Mouse (Mus musculus): ENCODE data around the gene Gm28043. TPM values are rescaled to one million over a fixed set of nuclear protein-coding genes. Genes with fewer than 3 reads are reported as not detected.
A peak's percentile ranks its signal among the peaks of the same experiment; 100 is the strongest.

Gene Gm28043
- polyA plus RNA-seq, 1 experiment from 2014 or later, result 2.7 TPM

DNA sequence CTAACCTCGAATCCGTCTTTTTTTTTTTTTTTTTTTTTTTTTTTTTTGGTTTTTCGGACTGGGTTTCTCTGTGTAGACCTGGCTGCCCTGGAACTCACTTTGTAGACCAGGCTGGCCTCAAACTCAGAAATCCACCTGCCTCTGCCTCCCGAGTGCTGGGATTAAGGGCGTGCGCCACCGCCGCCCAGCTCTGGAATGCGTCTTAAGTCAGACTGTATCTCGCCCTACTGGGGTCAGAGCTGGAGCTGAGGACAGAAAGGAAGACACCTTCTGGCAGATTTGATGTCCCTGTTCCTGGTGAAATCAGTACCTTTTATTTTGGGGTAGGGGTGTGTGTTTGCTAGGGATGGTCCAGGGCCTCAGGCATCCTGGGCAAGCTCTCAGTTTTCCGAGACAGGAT lies 17.6 kb downstream of the Gm28043 start:
- no peak overlapping the region for H3K27ac ChIP-seq (ENCODE audit: low read depth, low read length)
- H3K27me3 ChIP-seq (ENCODE audit: control insufficient read depth, insufficient read depth, low read length), result no peaks in the 10 kb centered on the region
- H3K9me3 ChIP-seq (ENCODE audit: control insufficient read depth, low read length), result no peaks in the 10 kb centered on the region
- no peak overlapping the region for H3K4me2 ChIP-seq (ENCODE audit: low read depth)
- WGBS, result 95% methylated on average over 11 of the region's 11 CpGs
- H3K9ac ChIP-seq (ENCODE audit: low read length), result no peak overlapping the region
- H3K4me1 ChIP-seq (ENCODE audit: control insufficient read depth, insufficient read depth, low read length), result no peaks in the 10 kb centered on the region
- no peak overlapping the region for H3K4me3 ChIP-seq (ENCODE audit: low read depth, low read length)
- ATAC-seq (ENCODE audit: insufficient read depth, low FRiP score, low TSS enrichment) (no peak), DNase-seq (ENCODE audit: low spot score) (no peak)
- peaks cover 34% of the 10 kb centered on the region for H3K36me3 ChIP-seq (ENCODE audit: control insufficient read depth, insufficient read depth, low read length)

DNA sequence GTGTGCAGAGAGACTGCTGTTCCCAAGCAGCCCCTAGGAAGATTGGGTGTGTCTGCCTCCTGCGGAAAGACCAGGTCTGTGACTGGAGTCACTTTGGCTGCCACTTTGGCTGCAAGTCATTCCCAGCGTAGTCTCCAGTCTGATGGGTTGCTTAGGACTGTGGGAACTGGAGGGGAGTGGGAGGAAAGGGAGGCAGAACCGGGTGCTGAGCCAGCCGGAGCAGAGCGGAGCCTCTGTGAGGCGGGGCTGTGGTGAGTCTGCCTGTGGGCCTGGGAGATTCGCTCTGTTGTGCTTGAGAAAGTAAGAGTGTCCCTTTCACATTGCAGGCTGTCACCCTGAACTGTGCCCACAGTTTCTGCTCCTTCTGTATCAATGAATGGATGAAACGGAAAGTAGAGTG lies 20.8 kb downstream of the Gm28043 start:
- ATAC-seq (ENCODE audit: insufficient read depth, low FRiP score, low TSS enrichment) (no peak), DNase-seq (ENCODE audit: low spot score) (no peak)
- Histone ChIP-seq H3K4me1 (ENCODE audit: control insufficient read depth, insufficient read depth, low read length) (no peaks in the 10 kb centered on the region), H3K27ac (ENCODE audit: low read depth, low read length) (no peak overlapping the region), H3K4me3 (ENCODE audit: low read depth, low read length) (no peak overlapping the region), H3K9ac (ENCODE audit: low read length) (no peak overlapping the region), H3K4me2 (ENCODE audit: low read depth) (no peak overlapping the region), H3K36me3 (ENCODE audit: control insufficient read depth, insufficient read depth, low read length) (peaks cover 34% of the 10 kb centered on the region), H3K9me3 (ENCODE audit: control insufficient read depth, low read length) (no peaks in the 10 kb centered on the region), H3K27me3 (ENCODE audit: control insufficient read depth, insufficient read depth, low read length) (no peaks in the 10 kb centered on the region)
- WGBS, result 93% methylated on average over 8 of the region's 8 CpGs

DNA sequence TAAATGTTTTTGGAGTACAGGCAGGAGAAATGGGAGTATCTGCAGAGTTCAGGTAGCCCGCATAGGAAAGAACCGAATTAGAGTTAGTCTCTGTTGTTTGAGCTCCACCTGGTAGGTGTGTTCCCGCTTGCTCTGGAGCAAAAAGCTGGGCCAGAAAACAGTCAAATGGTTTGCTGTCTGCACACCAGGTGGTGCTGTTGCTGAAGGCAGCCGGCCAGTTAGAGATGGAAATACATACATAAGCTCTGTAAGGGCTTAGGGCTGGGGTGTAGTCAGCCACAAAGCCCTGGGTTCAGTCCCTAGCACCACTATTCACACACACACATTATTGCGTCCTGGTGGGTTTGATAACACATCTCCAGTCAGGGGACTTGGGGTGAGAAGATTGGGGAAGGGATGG lies 21.4 kb downstream of the Gm28043 start:
- DNase-seq (ENCODE audit: low spot score) (peak; percentile 27), ATAC-seq (ENCODE audit: insufficient read depth, low FRiP score, low TSS enrichment) (no peak)
- Histone ChIP-seq H3K9ac (ENCODE audit: low read length) (no peak overlapping the region), H3K4me2 (ENCODE audit: low read depth) (no peak overlapping the region), H3K4me1 (ENCODE audit: control insufficient read depth, insufficient read depth, low read length) (no peaks in the 10 kb centered on the region), H3K36me3 (ENCODE audit: control insufficient read depth, insufficient read depth, low read length) (peaks cover 37% of the 10 kb centered on the region), H3K27ac (ENCODE audit: low read depth, low read length) (no peak overlapping the region), H3K27me3 (ENCODE audit: control insufficient read depth, insufficient read depth, low read length) (no peaks in the 10 kb centered on the region), H3K4me3 (ENCODE audit: low read depth, low read length) (no peak overlapping the region), H3K9me3 (ENCODE audit: control insufficient read depth, low read length) (no peaks in the 10 kb centered on the region)
- WGBS, result 82% methylated on average over 5 of the region's 5 CpGs

DNA sequence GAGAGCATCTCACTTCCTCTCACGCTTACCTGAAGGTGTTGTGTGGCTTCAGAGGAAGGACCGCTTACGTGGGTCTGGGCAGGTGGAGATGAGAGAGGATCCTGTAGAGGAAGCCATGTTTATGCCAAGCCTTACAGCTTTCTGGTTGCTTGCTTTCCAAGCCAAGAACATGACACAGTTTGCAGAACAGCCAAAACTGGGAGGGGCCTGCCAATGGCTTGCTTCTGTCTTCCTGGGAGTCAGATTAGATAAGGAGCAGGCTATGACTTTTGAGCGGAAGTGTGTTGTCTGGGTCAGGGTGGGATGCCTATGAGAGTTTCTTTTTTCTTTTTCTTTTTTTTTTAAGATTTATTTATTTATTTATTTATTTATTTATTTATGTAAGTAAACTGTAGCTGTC lies 22.7 kb downstream of the Gm28043 start:
- 96% methylated on average over 4 of the region's 4 CpGs for WGBS
- H3K4me3 ChIP-seq (ENCODE audit: low read depth, low read length), result no peak overlapping the region
- no peaks in the 10 kb centered on the region for H3K4me1 ChIP-seq (ENCODE audit: control insufficient read depth, insufficient read depth, low read length)
- no peak for DNase-seq (ENCODE audit: low spot score)
- H3K4me2 ChIP-seq (ENCODE audit: low read depth), result no peak overlapping the region
- no peak overlapping the region for H3K27ac ChIP-seq (ENCODE audit: low read depth, low read length)
- H3K27me3 ChIP-seq (ENCODE audit: control insufficient read depth, insufficient read depth, low read length), result no peaks in the 10 kb centered on the region
- H3K9me3 ChIP-seq (ENCODE audit: control insufficient read depth, low read length), result no peaks in the 10 kb centered on the region
- no peak for ATAC-seq (ENCODE audit: insufficient read depth, low FRiP score, low TSS enrichment)
- H3K36me3 ChIP-seq (ENCODE audit: control insufficient read depth, insufficient read depth, low read length), result peaks cover 35% of the 10 kb centered on the region
- no peak overlapping the region for H3K9ac ChIP-seq (ENCODE audit: low read length)

- Histone ChIP-seq H3K4me1 (ENCODE audit: control insufficient read depth, insufficient read depth, low read length) (no peaks in the 10 kb centered on the region), H3K27me3 (ENCODE audit: control insufficient read depth, insufficient read depth, low read length) (no peaks in the 10 kb centered on the region), H3K9ac (ENCODE audit: low read length) (no peak overlapping the region), H3K36me3 (ENCODE audit: control insufficient read depth, insufficient read depth, low read length) (peaks cover 33% of the 10 kb centered on the region), H3K4me2 (ENCODE audit: low read depth) (no peak overlapping the region), H3K4me3 (ENCODE audit: low read depth, low read length) (no peak overlapping the region), H3K27ac (ENCODE audit: low read depth, low read length) (no peak overlapping the region), H3K9me3 (ENCODE audit: control insufficient read depth, low read length) (no peaks in the 10 kb centered on the region)
- DNase-seq (ENCODE audit: low spot score) (no peak), ATAC-seq (ENCODE audit: insufficient read depth, low FRiP score, low TSS enrichment) (no peak)
- WGBS, result 93% methylated on average over 8 of the region's 8 CpGs
Measured at GRCm38 (mm10) chr17:29637895-29638294, 23.2 kb downstream of the Gm28043 start.

DNA sequence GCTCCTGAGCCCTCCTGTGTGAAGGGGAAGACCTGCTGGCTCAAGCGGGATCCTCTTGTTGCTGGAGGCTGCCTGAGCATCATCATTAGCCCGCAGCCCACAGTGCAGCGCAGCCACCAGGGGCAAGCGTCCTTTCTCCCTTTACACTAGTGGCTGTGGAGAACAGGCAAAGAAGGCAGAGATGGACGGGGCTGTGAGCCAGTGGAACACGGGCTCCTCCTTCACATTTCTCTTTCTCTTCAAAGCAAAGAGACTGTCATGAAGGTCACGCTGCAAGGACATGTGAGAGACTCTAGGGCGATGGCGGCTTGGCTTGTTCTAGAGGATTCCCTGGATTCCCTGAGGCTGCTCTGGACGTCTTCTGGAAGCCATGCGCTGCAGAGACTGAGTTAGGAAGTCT lies 26.3 kb downstream of the Gm28043 start:
- H3K4me1 ChIP-seq (ENCODE audit: control insufficient read depth, insufficient read depth, low read length), result no peaks in the 10 kb centered on the region
- H3K4me2 ChIP-seq (ENCODE audit: low read depth), result no peak overlapping the region
- 95% methylated on average over 11 of the region's 11 CpGs for WGBS
- no peak overlapping the region for H3K4me3 ChIP-seq (ENCODE audit: low read depth, low read length)
- H3K27ac ChIP-seq (ENCODE audit: low read depth, low read length), result no peak overlapping the region
- ATAC-seq (ENCODE audit: insufficient read depth, low FRiP score, low TSS enrichment) (no peak), DNase-seq (ENCODE audit: low spot score) (no peak)
- no peak overlapping the region for H3K9ac ChIP-seq (ENCODE audit: low read length)
- H3K36me3 ChIP-seq (ENCODE audit: control insufficient read depth, insufficient read depth, low read length), result peaks cover 23% of the 10 kb centered on the region
- no peaks in the 10 kb centered on the region for H3K27me3 ChIP-seq (ENCODE audit: control insufficient read depth, insufficient read depth, low read length)
- no peaks in the 10 kb centered on the region for H3K9me3 ChIP-seq (ENCODE audit: control insufficient read depth, low read length)

GRCm38 (mm10) chr17:29642219-29642618 lies 27.5 kb downstream of the Gm28043 start:
- Histone ChIP-seq H3K4me2 (ENCODE audit: low read depth) (no peak overlapping the region), H3K36me3 (ENCODE audit: control insufficient read depth, insufficient read depth, low read length) (peaks cover 21% of the 10 kb centered on the region), H3K27me3 (ENCODE audit: control insufficient read depth, insufficient read depth, low read length) (no peaks in the 10 kb centered on the region), H3K4me3 (ENCODE audit: low read depth, low read length) (no peak overlapping the region), H3K9me3 (ENCODE audit: control insufficient read depth, low read length) (no peaks in the 10 kb centered on the region), H3K27ac (ENCODE audit: low read depth, low read length) (no peak overlapping the region), H3K9ac (ENCODE audit: low read length) (no peak overlapping the region), H3K4me1 (ENCODE audit: control insufficient read depth, insufficient read depth, low read length) (no peaks in the 10 kb centered on the region)
- no peak for ATAC-seq (ENCODE audit: insufficient read depth, low FRiP score, low TSS enrichment)
- 54% methylated on average over 3 of the region's 3 CpGs for WGBS
- DNase-seq (ENCODE audit: low spot score), result no peak

- H3K36me3 ChIP-seq (ENCODE audit: control insufficient read depth, insufficient read depth, low read length), result peaks cover 2% of the 10 kb centered on the region; the same call in 1 of the 2 replicates
Measured at GRCm38 (mm10) chr17:29658249-29658648, 43.6 kb downstream of the Gm28043 start.

DNA sequence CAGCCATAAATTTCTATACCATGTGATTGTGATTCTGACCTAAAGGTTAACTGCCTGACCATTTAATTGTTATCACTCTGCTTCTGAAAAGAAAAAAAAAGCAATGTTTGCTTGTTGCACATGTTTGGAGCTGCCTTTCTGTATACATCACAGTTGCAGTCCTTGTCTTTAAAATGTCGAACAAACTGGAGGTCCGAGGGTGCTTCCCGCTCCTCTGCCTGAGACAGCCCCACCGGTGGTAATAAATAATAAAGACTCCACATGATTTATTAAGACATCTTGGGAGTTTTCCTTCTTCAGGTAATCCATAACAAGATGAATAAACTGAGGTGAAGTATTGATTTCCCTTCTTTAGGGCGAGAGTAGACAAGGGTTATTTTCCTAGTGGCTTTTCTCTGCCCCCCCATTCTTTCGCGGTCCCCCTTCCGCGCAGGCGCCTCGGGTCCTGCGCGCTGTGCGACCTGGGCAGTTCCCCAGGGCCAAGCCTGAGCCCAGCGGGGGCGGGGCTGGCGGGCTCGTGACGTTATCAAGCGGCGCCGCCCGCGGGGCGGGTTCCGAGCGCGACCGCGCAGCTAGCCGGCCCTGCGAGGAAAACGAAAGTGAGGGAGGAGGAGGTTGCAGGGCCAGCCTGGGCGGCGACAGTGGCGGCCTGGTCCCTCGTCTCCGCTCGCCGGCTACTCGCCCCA lies 45.5 kb downstream of the Gm28043 start, which contains the start of gene Cmtr1:
Cmtr1 (plus strand) TSS at position 520 of the 686 bp plus-strand sequence.
- H3K9me3 ChIP-seq (ENCODE audit: control insufficient read depth, low read length), result no peaks in the 10 kb centered on the region
- peak within 1 kb of the TSS; percentile 92 for H3K27ac ChIP-seq (ENCODE audit: low read depth, low read length)
- H3K9ac ChIP-seq (ENCODE audit: low read length), result peak within 1 kb of the TSS; percentile 92
- ATAC-seq (ENCODE audit: insufficient read depth, low FRiP score, low TSS enrichment) (peak; percentile 88), DNase-seq (ENCODE audit: low spot score) (peak; percentile 97)
- H3K27me3 ChIP-seq (ENCODE audit: control insufficient read depth, insufficient read depth, low read length), result no peaks in the 10 kb centered on the region
- H3K36me3 ChIP-seq (ENCODE audit: control insufficient read depth, insufficient read depth, low read length), result peaks cover 2% of the 10 kb centered on the region; the same call in 1 of the 2 replicates
- peak within 1 kb of the TSS; percentile 93 for H3K4me2 ChIP-seq (ENCODE audit: low read depth)
- H3K4me3 ChIP-seq (ENCODE audit: low read depth, low read length), result peak within 1 kb of the TSS; percentile 85
- H3K4me1 ChIP-seq (ENCODE audit: control insufficient read depth, insufficient read depth, low read length), result peaks cover 6% of the 10 kb centered on the region
- under 1% methylated on average over 41 of the region's 41 CpGs for WGBS

More at GRCm38 (mm10) chr17:29658249-29658648, 43.6 kb downstream of the Gm28043 start:
- WGBS, result 81% methylated on average over 2 of the region's 2 CpGs
- DNase-seq (ENCODE audit: low spot score) (no peak), ATAC-seq (ENCODE audit: insufficient read depth, low FRiP score, low TSS enrichment) (no peak)
- no peak overlapping the region for H3K9ac ChIP-seq (ENCODE audit: low read length)
- H3K27ac ChIP-seq (ENCODE audit: low read depth, low read length), result no peak overlapping the region
- H3K4me3 ChIP-seq (ENCODE audit: low read depth, low read length), result no peak overlapping the region
- H3K9me3 ChIP-seq (ENCODE audit: control insufficient read depth, low read length), result no peaks in the 10 kb centered on the region
- no peak overlapping the region for H3K4me2 ChIP-seq (ENCODE audit: low read depth)
- H3K27me3 ChIP-seq (ENCODE audit: control insufficient read depth, insufficient read depth, low read length), result no peaks in the 10 kb centered on the region
- H3K4me1 ChIP-seq (ENCODE audit: control insufficient read depth, insufficient read depth, low read length), result peaks cover 6% of the 10 kb centered on the region
